Mouse (Mus musculus) central nervous system, embryonic 18 days (tissue): ENCODE data around the gene Pptc7. TPM values are rescaled to one million over a fixed set of nuclear protein-coding genes. Genes with fewer than 3 reads are reported as not detected.

Source experiments
- polyA plus RNA-seq: library from polyadenylated mRNA; depleted of rRNA; stranded (reverse); fragments of >200 nt; gene quantifications from 2 replicates; pipeline ENCODE4 v1.2.3, GENCODE M21; 2012; rRNA removed

The Pptc7 gene
- polyA plus RNA-seq, result 11.6 and 11.8 TPM in 2 replicates

DNA sequence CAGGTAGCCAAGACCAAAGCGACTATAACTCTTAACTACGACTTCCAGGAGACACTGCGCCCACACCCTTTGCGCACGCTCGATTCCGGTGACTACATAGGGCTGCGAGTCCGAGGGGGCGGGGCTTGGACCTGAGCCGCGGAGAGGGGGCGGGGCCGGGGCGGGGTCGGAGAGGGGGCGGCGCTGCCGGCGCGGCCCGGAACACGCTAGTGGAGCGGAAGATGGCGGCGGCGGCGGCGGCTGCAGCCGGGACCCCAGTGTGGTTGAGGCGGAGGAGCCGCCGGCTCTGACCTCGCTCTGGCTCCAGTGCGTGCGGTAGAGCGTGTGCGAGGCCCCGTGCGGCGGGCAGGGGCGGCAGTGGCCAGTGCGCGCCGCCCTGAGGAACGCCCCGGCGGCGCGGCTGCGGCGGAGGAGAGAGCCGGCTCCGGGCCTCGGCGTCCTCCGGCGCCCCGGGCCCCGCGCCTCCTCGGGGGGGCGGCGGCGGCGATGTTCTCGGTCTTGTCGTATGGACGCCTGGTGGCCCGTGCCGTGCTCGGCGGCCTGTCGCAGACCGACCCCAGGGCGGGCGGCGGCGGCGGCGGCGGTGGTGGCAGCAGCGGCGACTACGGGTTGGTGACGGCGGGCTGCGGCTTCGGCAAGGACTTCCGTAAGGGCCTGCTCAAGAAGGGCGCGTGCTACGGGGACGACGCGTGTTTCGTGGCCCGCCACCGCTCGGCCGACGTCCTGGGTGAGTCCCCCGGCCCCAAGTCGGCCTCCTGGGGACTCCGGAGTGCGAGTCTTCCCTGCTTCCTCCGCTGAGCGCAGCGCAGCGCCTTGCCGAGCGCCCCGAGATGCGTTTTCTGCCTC is at the start of gene Pptc7:
Pptc7 (plus strand) TSS at position 183 of the 846 bp plus-strand sequence.

GRCm38 (mm10) chr5:122263933-122264905 is 19.9 kb upstream of the Pptc7 start, which contains the start of gene Tctn1:
TSS of gene Tctn1 (minus strand) at chr5:122264460.

DNA sequence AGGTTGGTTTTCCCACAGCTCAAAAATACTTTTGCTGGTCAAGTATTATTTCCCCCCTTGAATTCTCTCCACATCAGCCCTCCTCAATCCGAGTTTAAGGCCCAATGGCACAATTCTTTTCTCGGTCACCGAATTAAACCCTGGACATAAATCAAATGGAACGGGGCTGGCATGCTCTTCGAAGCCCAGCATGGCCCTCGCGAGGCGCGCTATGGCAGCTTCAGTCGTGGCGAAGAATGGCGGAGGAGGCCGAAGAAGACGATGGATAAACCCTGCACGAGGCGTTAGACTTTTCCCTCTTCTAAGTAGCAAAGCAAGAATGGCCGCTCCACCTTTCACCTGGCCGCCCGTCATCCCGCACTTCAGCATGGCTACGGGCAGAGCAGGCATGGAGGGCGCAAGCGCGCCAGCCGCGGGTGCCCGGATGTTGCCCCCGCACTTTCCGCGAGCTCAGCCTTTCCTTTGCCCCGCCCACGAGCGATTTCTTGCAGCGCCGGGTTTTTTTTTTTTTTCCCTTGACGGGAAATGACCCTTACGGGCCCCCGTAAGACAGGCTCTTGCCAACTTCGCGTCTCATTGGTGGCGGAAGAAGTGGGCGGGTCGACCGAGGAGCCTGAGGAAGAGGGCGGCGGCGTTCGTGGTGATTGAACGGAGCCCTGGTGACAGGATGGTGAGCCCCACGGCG is 69.8 kb downstream of the Pptc7 start, which contains the start of the genes Rad9b and Vps29:
Rad9b (minus strand) TSS at position 427 of the 685 bp plus-strand sequence.
Vps29 (plus strand) TSS at position 563 of the 685 bp plus-strand sequence.

GRCm38 (mm10) chr5:122371591-122372191 is 87.5 kb downstream of the Pptc7 start, which contains the start of gene Gpn3:
TSS of gene Gpn3 (plus strand) at chr5:122371876.

GRCm38 (mm10) chr5:122372192-122372769 is 88.1 kb downstream of the Pptc7 start, which contains the start of gene Fam216a:
TSS of gene Fam216a (minus strand) at chr5:122372364.

Other genes starting within 250 kb of the Pptc7 start
- 41.4 and 53.9 TPM in 2 replicates for gene Cux2, start 234.3 kb upstream of the Pptc7 start, polyA plus RNA-seq
- 0.71 and 7.8 TPM in 2 replicates for gene Myl2, start 183.4 kb upstream of the Pptc7 start, polyA plus RNA-seq
- 0.16 and 0.21 TPM in 2 replicates for gene Ccdc63, start 143.5 kb upstream of the Pptc7 start, polyA plus RNA-seq
- 285 TPM in 2 replicates for gene Ppp1cc, start 126.1 kb upstream of the Pptc7 start, polyA plus RNA-seq
- 0.98 and 1.3 TPM in 2 replicates for gene Hvcn1, start 77.6 kb upstream of the Pptc7 start, polyA plus RNA-seq
- 33.7 and 34.2 TPM in 2 replicates for gene Tctn1, start 19.9 kb upstream of the Pptc7 start, polyA plus RNA-seq
- gene Rad9b, start 69.9 kb downstream of the Pptc7 start, polyA plus RNA-seq, result 22.9 and 25.0 TPM in 2 replicates
- gene Vps29, start 70.0 kb downstream of the Pptc7 start, polyA plus RNA-seq, result 204 and 220 TPM in 2 replicates
- gene Gpn3, start 87.5 kb downstream of the Pptc7 start, polyA plus RNA-seq, result 47.7 and 49.4 TPM in 2 replicates
- 140 TPM in 2 replicates for gene Fam216a, start 88.0 kb downstream of the Pptc7 start, polyA plus RNA-seq
- gene Arpc3, start 107.5 kb downstream of the Pptc7 start, polyA plus RNA-seq, result 402 and 404 TPM in 2 replicates
- 43.9 and 44.6 TPM in 2 replicates for gene Anapc7, start 137.3 kb downstream of the Pptc7 start, polyA plus RNA-seq
- gene Atp2a2, start 217.9 kb downstream of the Pptc7 start, polyA plus RNA-seq, result 127 and 133 TPM in 2 replicates